Mouse (Mus musculus): ENCODE results near the gene Gapvd1. TPM values are rescaled to one million over a fixed set of nuclear protein-coding genes. Genes with fewer than 3 reads are reported as not detected.

Gene Gapvd1
- 52.8 TPM in 2 replicates for polyA plus RNA-seq (2012; rRNA removed)

DNA sequence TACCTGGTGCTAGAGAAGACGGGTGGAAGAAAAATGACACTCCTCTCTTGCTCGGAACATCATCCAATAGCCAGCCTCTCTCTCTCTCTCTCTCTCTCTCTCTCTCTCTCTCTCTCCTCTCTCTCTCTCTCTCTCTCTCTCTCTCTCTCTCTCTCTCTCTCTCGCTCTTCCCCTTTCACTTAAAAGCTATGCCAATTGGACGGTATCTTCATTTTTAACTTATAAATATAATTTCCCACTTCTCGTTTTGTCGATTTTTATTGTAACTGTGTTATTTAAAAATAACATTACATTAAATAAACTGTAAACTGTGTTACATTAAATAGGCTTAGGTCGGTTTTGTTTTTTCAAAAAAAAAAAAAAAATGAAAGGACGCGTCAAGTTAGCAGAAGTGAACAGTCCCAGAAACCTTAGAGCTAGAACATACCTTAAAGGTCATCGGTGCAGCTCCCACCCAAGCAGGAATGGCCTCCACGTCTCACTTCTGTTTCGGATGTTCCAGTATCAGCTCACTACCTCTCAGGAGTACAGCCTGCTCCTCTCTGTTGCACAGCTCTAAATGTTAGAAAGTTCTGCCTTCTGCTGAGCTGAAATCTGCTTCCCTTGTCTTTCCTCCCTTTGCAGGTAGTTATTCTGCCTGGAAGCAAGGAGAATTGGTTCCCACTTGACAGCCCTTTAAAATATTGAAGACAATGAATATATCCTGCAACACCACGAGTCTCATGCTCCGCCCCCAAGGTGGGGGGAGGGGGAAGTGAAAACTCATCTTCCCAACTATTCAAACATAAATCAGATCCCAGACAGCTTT is at the start of gene Gapvd1:
Gene Gapvd1, minus strand, starts transcription at position 682 of the 808 bp plus-strand sequence.

DNA sequence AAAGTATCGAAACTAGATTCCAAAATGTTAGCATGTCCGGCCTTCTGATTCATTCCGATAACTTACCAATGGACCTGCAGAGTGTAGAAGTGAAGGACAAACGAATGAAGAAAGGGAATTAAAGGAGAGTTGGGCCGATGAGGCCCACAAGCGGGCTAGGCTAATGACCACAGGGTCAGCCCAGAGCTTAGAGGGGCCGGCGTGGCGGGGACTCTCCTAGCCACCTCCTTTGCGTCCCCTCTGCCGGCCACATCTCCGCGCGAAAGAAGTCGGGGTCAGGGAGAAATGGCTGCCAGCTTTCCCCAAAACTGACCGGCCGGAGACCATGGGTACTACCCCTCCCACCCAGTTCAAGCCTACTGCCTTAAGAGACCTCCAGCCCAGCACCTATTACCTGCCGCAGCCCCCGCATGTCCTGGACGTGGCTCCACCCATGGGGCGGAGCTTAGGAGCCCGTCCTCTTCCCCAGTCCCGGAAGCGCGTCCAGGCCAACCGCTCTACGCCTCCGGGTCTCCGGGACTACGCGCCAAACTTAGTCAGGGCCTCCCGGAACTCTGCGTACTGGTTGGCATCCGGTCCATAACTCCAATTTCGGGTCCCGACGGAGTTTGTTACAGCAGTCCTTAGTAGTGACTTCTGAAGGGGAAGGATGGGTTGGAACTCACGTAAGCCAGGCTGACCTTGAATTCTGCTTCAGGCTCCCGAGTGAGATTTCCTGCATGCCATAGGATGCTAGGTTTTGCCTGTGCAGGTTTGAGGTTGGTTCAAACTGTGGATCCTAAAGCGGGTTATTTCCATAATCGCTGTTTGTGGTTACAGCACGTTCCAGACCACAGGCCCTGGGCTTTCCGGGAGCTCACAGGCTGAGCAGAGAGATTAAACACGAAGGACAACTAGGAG is 44.6 kb upstream of the Gapvd1 start, which contains the start of gene Rabepk:
Gene Rabepk, minus strand, starts transcription at position 556 of the 900 bp plus-strand sequence.

DNA sequence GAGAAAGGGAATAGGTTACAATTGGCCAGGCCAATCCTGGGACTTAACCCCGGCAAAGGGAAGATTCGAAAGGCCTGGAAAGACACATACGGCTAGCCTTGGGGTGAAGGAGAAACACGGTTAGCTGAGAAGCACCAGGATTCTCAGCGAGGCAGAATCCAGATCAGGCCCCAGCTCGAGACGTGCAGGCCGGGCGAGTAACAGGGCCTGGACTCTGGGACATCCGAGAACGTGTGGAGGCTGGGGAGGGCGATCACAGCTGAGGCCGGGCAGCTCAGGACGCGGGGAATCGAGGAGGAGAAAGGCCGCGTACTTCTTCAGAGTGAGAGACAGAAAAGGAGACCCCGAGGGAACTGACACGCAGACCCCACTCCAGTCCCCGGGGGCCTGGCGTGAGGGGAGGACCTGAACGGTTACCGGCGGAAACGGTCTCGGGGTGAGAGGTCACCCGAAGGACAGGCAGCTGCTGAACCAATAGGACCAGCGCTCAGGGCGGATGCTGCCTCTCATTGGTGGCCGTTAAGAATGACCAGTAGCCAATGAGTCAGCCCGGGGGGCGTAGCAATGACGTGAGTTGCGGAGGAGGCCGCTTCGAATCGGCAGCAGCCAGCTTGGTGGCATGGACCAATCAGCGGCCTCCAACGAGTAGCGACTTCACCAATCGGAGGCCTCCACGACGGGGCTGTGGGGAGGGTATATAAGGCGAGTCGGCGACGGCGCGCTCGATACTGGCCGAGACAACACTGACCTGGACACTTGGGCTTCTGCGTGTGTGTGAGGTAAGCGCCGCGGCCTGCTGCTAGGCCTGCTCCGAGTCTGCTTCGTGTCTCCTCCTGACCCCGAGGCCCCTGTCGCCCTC is 16.6 kb upstream of the Gapvd1 start, which contains the start of gene Hspa5:
Gene Hspa5, plus strand, starts transcription at position 603 of the 859 bp plus-strand sequence.

Other genes with a start within 250 kb of the Gapvd1 start
- 378 and 533 TPM in 2 replicates for gene Hspa5, start 16.7 kb upstream of the Gapvd1 start, polyA plus RNA-seq (2012; rRNA removed)
- 22.8 and 24.4 TPM in 2 replicates for gene Rabepk, start 44.7 kb upstream of the Gapvd1 start, polyA plus RNA-seq (2012; rRNA removed)
- 60.1 and 67.5 TPM in 2 replicates for gene Fbxw2, start 71.1 kb upstream of the Gapvd1 start, polyA plus RNA-seq (2012; rRNA removed)
- 0.06 and 0.08 TPM in 2 replicates for gene Gm34653, start 77.8 kb upstream of the Gapvd1 start, polyA plus RNA-seq (2012; rRNA removed)
- gene Cutal, start 119.2 kb upstream of the Gapvd1 start, polyA plus RNA-seq (2012; rRNA removed), result 0.17 and 0.21 TPM in 2 replicates
- 51.5 and 54.6 TPM in 2 replicates for gene Psmd5, start 119.7 kb upstream of the Gapvd1 start, polyA plus RNA-seq (2012; rRNA removed)
- 4.2 and 5.0 TPM in 2 replicates for gene Phf19, start 158.8 kb upstream of the Gapvd1 start, polyA plus RNA-seq (2012; rRNA removed)
- gene Traf1, start 206.5 kb upstream of the Gapvd1 start, polyA plus RNA-seq (2012; rRNA removed), result 1.4 and 3.7 TPM in 2 replicates